Mouse (Mus musculus): Measurements from ENCODE around the gene Rgcc. TPM values are rescaled to one million over a fixed set of nuclear protein-coding genes. Genes with fewer than 3 reads are reported as not detected.

Rgcc gene
- total RNA-seq, 2 experiments from 2014 or later = 46.9 to 78.3 TPM

GRCm38 (mm10) chr14:79269551-79269950 is 31.9 kb downstream of the Rgcc start:
- no peak for DNase-seq
- TF ChIP-seq CTCF (IDR thresholded peaks at IDR 0.05) = no peak
- intact Hi-C loops (cut with DNase I) = no loop called here
- Histone ChIP-seq H3K4me3 (no peak overlapping the region), H3K27ac (peak overlapping the region; percentile 71)

GRCm38 (mm10) chr14:79267878-79268277 is 33.6 kb downstream of the Rgcc start:
- intact Hi-C loops (cut with DNase I) = no loop called here
- no peak for DNase-seq
- TF ChIP-seq CTCF (IDR thresholded peaks at IDR 0.05) = no peak
- H3K4me3 ChIP-seq = no peak overlapping the region
- H3K27ac ChIP-seq = no peak overlapping the region

- H3K27ac ChIP-seq = no peak overlapping the region
- no peak for DNase-seq
- no peak for TF ChIP-seq CTCF (IDR thresholded peaks at IDR 0.05)
- no peak overlapping the region for H3K4me3 ChIP-seq
- intact Hi-C loops (cut with DNase I) = no loop called here
Measured at GRCm38 (mm10) chr14:79267382-79267781, 34.1 kb downstream of the Rgcc start.

GRCm38 (mm10) chr14:79266408-79266807 is 35.0 kb downstream of the Rgcc start:
- Histone ChIP-seq H3K4me3 (no peak overlapping the region), H3K27ac (no peak overlapping the region)
- TF ChIP-seq CTCF (IDR thresholded peaks at IDR 0.05) = no peak
- no peak for DNase-seq
- intact Hi-C loops (cut with DNase I) = no loop called here

- TF ChIP-seq CTCF (IDR thresholded peaks at IDR 0.05) = no peak
- intact Hi-C loops (cut with DNase I) = no loop called here
- Histone ChIP-seq H3K4me3 (no peak overlapping the region), H3K27ac (no peak overlapping the region)
- no peak for DNase-seq
Measured at GRCm38 (mm10) chr14:79265738-79266137, 35.7 kb downstream of the Rgcc start.

- Histone ChIP-seq H3K27ac (no peak overlapping the region), H3K4me3 (no peak overlapping the region)
- DNase-seq = no peak
- no peak for TF ChIP-seq CTCF (IDR thresholded peaks at IDR 0.05)
- intact Hi-C loops (cut with DNase I) = no loop called here
Measured at GRCm38 (mm10) chr14:79263321-79263720, 38.1 kb downstream of the Rgcc start.

- Histone ChIP-seq H3K27ac (no peak overlapping the region), H3K4me3 (no peak overlapping the region)
- DNase-seq = no peak
- intact Hi-C loops (cut with DNase I) = no loop called here
- TF ChIP-seq CTCF (IDR thresholded peaks at IDR 0.05) = no peak
Measured at GRCm38 (mm10) chr14:79262677-79263076, 38.8 kb downstream of the Rgcc start.

- TF ChIP-seq CTCF (IDR thresholded peaks at IDR 0.05) = no peak
- intact Hi-C loops (cut with DNase I) = no loop called here
- no peak overlapping the region for H3K4me3 ChIP-seq
- H3K27ac ChIP-seq = no peak overlapping the region
- DNase-seq = no peak
Measured at GRCm38 (mm10) chr14:79259062-79259779, 42.2 kb downstream of the Rgcc start.

- intact Hi-C loops (cut with DNase I) = no loop called here
- Histone ChIP-seq H3K4me3 (no peak overlapping the region), H3K27ac (no peak overlapping the region)
- TF ChIP-seq CTCF (IDR thresholded peaks at IDR 0.05) = no peak
- no peak for DNase-seq
Measured at GRCm38 (mm10) chr14:79256656-79257055, 44.8 kb downstream of the Rgcc start.

GRCm38 (mm10) chr14:79255786-79256185 is 45.7 kb downstream of the Rgcc start:
- Histone ChIP-seq H3K27ac (no peak overlapping the region), H3K4me3 (no peak overlapping the region)
- no peak for TF ChIP-seq CTCF (IDR thresholded peaks at IDR 0.05)
- intact Hi-C loops (cut with DNase I) = no loop called here
- DNase-seq = no peak

- no peak for DNase-seq
- no peak overlapping the region for H3K4me3 ChIP-seq
- intact Hi-C loops (cut with DNase I) = no loop called here
- H3K27ac ChIP-seq = no peak overlapping the region
- no peak for TF ChIP-seq CTCF (IDR thresholded peaks at IDR 0.05)
Measured at GRCm38 (mm10) chr14:79251727-79252285, 49.6 kb downstream of the Rgcc start.

GRCm38 (mm10) chr14:79244571-79244970 is 56.9 kb downstream of the Rgcc start:
- H3K27ac ChIP-seq = no peak overlapping the region
- DNase-seq = no peak
- TF ChIP-seq CTCF (IDR thresholded peaks at IDR 0.05) = no peak
- no peak overlapping the region for H3K4me3 ChIP-seq
- intact Hi-C loops (cut with DNase I) = no loop called here

- intact Hi-C loops (cut with DNase I) = no loop called here
Measured at GRCm38 (mm10) chr14:79243038-79243883, 58.2 kb downstream of the Rgcc start.

More at GRCm38 (mm10) chr14:79243038-79243883, 58.2 kb downstream of the Rgcc start:
- no peak for TF ChIP-seq CTCF (IDR thresholded peaks at IDR 0.05)
- DNase-seq = no peak
- no peak overlapping the region for H3K4me3 ChIP-seq
- H3K27ac ChIP-seq = no peak overlapping the region

Measured in gastrocnemius, adult 2 months (tissue).